Mouse (Mus musculus) CH12.LX (cell line): ENCODE measurements around the gene Nampt. TPM values are rescaled to one million over a fixed set of nuclear protein-coding genes. Genes with fewer than 3 reads are reported as not detected.

Source experiments
- DNase-seq: peaks from one replicate; pipeline ENCODE4 v3.0.0-alpha.2; 2013; ENCODE audit errors: extremely low read depth
- H3K27ac ChIP-seq: 2 replicates; pipeline ENCODE4 v1.5.1; 2012; ENCODE audit warnings: low read depth, mild to moderate bottlenecking, control low read depth, moderate library complexity; ENCODE audit not compliant: insufficient read depth
- H3K27me3 ChIP-seq: replicated peaks from 2 replicates; pipeline ENCODE3; 2012; ENCODE audit warnings: inconsistent platforms
- H3K36me3 ChIP-seq, 2 experiments: replicated peaks in 1 of 2; 2 replicates each; pipeline versions ENCODE3 to v1.6.1; 2012; ENCODE audit warnings: inconsistent platforms in 1 of 2, low read length in 1 of 2, mild to moderate bottlenecking in 1 of 2, mixed read lengths in 1 of 2, moderate library complexity in 1 of 2; ENCODE audit not compliant: control insufficient read depth in 1 of 2, insufficient read depth in 1 of 2
- H3K4me1 ChIP-seq, 2 experiments: 2 replicates each; pipeline ENCODE4 v1.6.1; 2012; ENCODE audit warnings: inconsistent platforms in 1 of 2, moderate library complexity in 1 of 2; ENCODE audit not compliant: insufficient read depth in 2 of 2, control insufficient read depth in 1 of 2
- H3K4me2 ChIP-seq: 2 replicates; pipeline ENCODE4 v1.6.1; 2012; ENCODE audit warnings: low read depth, mild to moderate bottlenecking, control low read depth; ENCODE audit not compliant: poor library complexity, insufficient read depth, severe bottlenecking
- H3K4me3 ChIP-seq, 3 experiments: fragments of 150-350 bp in 1 of 3; sonication (generic) in 1 of 3; replicated peaks in 1 of 3; 2 replicates each; pipeline versions ENCODE3 to v1.5.1; 2011 to 2012; ENCODE audit warnings: low read depth in 2 of 3, low read length in 2 of 3, mild to moderate bottlenecking in 2 of 3, moderate library complexity in 2 of 3, control low read depth in 1 of 3, improper control_type of control experiment in 1 of 3, inconsistent platforms in 1 of 3, mixed read lengths in 1 of 3; ENCODE audit not compliant: poor library complexity in 1 of 3
- H3K79me2 ChIP-seq: replicated peaks from 2 replicates; pipeline ENCODE4 v1.6.1; 2012; ENCODE audit warnings: mild to moderate bottlenecking, moderate library complexity; ENCODE audit not compliant: control insufficient read depth, poor library complexity, insufficient read depth, severe bottlenecking; ENCODE audit errors: extremely low read depth
- H3K9ac ChIP-seq: 2 replicates; pipeline ENCODE4 v1.6.1; 2012; ENCODE audit warnings: low read depth, mild to moderate bottlenecking, control low read depth, moderate library complexity; ENCODE audit not compliant: insufficient read depth
- H3K9me3 ChIP-seq: replicated peaks from 2 replicates; pipeline ENCODE3; 2012; ENCODE audit warnings: low read length, inconsistent platforms, mixed read lengths
- BHLHE40 ChIP-seq: IDR thresholded peaks from 2 replicates; pipeline ENCODE4 v1.6.1; 2011; ENCODE audit warnings: mild to moderate bottlenecking, low read depth, low read length, improper control_type of control experiment
- CHD2 ChIP-seq: IDR thresholded peaks from 2 replicates; pipeline ENCODE4 v1.6.1; 2011; ENCODE audit warnings: low read length, improper control_type of control experiment
- ELF1 ChIP-seq: IDR thresholded peaks from 2 replicates; pipeline ENCODE4 v1.6.1; 2014; ENCODE audit warnings: low read depth, mild to moderate bottlenecking, inconsistent platforms, low read length, improper control_type of control experiment
- EP300 ChIP-seq: IDR thresholded peaks from 2 replicates; pipeline ENCODE4 v1.6.1; 2011; ENCODE audit warnings: low read length, improper control_type of control experiment
- ETS1 ChIP-seq: conservative IDR thresholded peaks from 2 replicates; pipeline ENCODE4 v1.6.1; 2012; ENCODE audit warnings: low read depth, mild to moderate bottlenecking, inconsistent platforms, low read length, improper control_type of control experiment, moderate library complexity
- HCFC1 ChIP-seq: IDR thresholded peaks from 2 replicates; pipeline ENCODE4 v1.6.1; 2012; ENCODE audit warnings: low read depth, mild to moderate bottlenecking, inconsistent platforms, low read length, improper control_type of control experiment
- IRF4 ChIP-seq: IDR thresholded peaks from 2 replicates; pipeline ENCODE4 v1.6.1; 2014; ENCODE audit warnings: low read depth, mild to moderate bottlenecking, inconsistent platforms, low read length, improper control_type of control experiment
- JUND ChIP-seq: conservative IDR thresholded peaks from 2 replicates; pipeline ENCODE4 v1.6.1; 2011; ENCODE audit warnings: low read depth, low read length, improper control_type of control experiment
- KAT2A ChIP-seq: IDR thresholded peaks from 2 replicates; pipeline ENCODE4 v1.6.1; 2012; ENCODE audit warnings: low read length, improper control_type of control experiment, inconsistent platforms; ENCODE audit not compliant: insufficient replicate concordance
- MAX ChIP-seq: IDR thresholded peaks from 2 replicates; pipeline ENCODE4 v1.6.1; 2011; ENCODE audit warnings: low read length, improper control_type of control experiment
- MAZ ChIP-seq: IDR thresholded peaks from 2 replicates; pipeline ENCODE4 v1.6.1; 2012; ENCODE audit warnings: low read depth, mild to moderate bottlenecking, inconsistent platforms, low read length, improper control_type of control experiment, moderate library complexity
- MEF2A ChIP-seq: IDR thresholded peaks from 2 replicates; pipeline ENCODE4 v1.6.1; 2014; ENCODE audit warnings: low read depth, mild to moderate bottlenecking, inconsistent platforms, low read length, improper control_type of control experiment, borderline replicate concordance
- NELFE ChIP-seq: IDR thresholded peaks from 2 replicates; pipeline ENCODE4 v1.6.1; 2011; ENCODE audit warnings: low read depth, low read length, improper control_type of control experiment
- PAX5 ChIP-seq: IDR thresholded peaks from 2 replicates; pipeline ENCODE4 v1.6.1; 2012; ENCODE audit warnings: low read length, inconsistent platforms, mixed read lengths
- POLR2A ChIP-seq: IDR thresholded peaks from 2 replicates; pipeline ENCODE4 v1.6.1; 2011; ENCODE audit warnings: low read depth, mild to moderate bottlenecking, improper control_type of control experiment, low read length
- POLR2AphosphoS2 ChIP-seq: IDR thresholded peaks from 2 replicates; pipeline ENCODE4 v1.6.1; 2011; ENCODE audit warnings: low read depth, low read length, improper control_type of control experiment
- RCOR1 ChIP-seq: conservative IDR thresholded peaks from 2 replicates; pipeline ENCODE4 v1.6.1; 2012; ENCODE audit warnings: low read depth, mild to moderate bottlenecking, inconsistent platforms, low read length, improper control_type of control experiment
- SIN3A ChIP-seq: IDR thresholded peaks from 2 replicates; pipeline ENCODE4 v1.6.1; 2012; ENCODE audit warnings: low read length, improper control_type of control experiment, inconsistent platforms
- USF2 ChIP-seq: conservative IDR thresholded peaks from 2 replicates; pipeline ENCODE4 v1.6.1; 2011; ENCODE audit warnings: low read depth, low read length, improper control_type of control experiment
- ZKSCAN1 ChIP-seq: IDR thresholded peaks from 2 replicates; pipeline ENCODE4 v1.6.1; 2012; ENCODE audit warnings: low read depth, inconsistent platforms, low read length, improper control_type of control experiment, borderline replicate concordance
- dilution Hi-C: fragments of 300-500 bp; cut with MboI; formaldehyde crosslinking; loops from 2 replicates; pipeline ENCODE4 v1.14.3; 2020; ENCODE audit warnings: low sequenced_read_pairs; ENCODE audit not compliant: extremely low pct_unique_long_range_greater_than_20kb, extremely low pct_ligation_motif_present
- in situ Hi-C: fragments of 300-500 bp; cut with MboI; formaldehyde crosslinking; loops from 3 replicates; pipeline ENCODE4 v1.14.3; 2019; ENCODE audit warnings: low sequenced_read_pairs, low pct_ligation_motif_present, low pct_unique_long_range_greater_than_20kb, mixed read lengths
- polyA plus RNA-seq: library from polyadenylated mRNA; unstranded; fragments of >175 nt; gene quantifications from 2 replicates; pipeline ENCODE4 v1.2.1, GENCODE M21; 2012; ENCODE audit warnings: low read depth; ENCODE audit not compliant: insufficient read length
- total RNA-seq, 2 experiments: library from RNA; depleted of rRNA; stranded (reverse); fragments of 300-350 nt in 1 of 2; fragments of >200 nt in 1 of 2; gene quantifications; 2 replicates each; pipeline ENCODE4 v1.2.3; 2012 to 2014

Gene Nampt
- total and polyA plus RNA-seq, 3 experiments = 50.5 to 206 (median 84.5) TPM

- no peak for TF ChIP-seq ETS1
- TF ChIP-seq USF2 = no peak
- TF ChIP-seq BHLHE40 = no peak
- no peak for TF ChIP-seq RCOR1
- TF ChIP-seq MAX = peak; percentile 91
- no peak for TF ChIP-seq MAZ
- TF ChIP-seq POLR2A = no peak
- no peak for TF ChIP-seq PAX5
- no peak for TF ChIP-seq ELF1
- TF ChIP-seq, all 38 proteins: peak for 9
Measured at GRCm38 (mm10) chr12:32826971-32827370, 7.6 kb downstream of the Nampt start (continued).

- Histone ChIP-seq H3K4me1 (peaks cover 6 to 63% of the 10 kb centered on the region in 2 experiments; a peak in 3 of 4 replicates), H3K4me2 (peak overlapping the region; percentile 34; the same call in 1 of the 2 replicates), H3K79me2 (peaks cover 26% of the 10 kb centered on the region), H3K9me3 (peaks cover 2% of the 10 kb centered on the region), H3K4me3 (no peak overlapping the region), H3K27me3 (no peaks in the 10 kb centered on the region), H3K36me3 (peaks cover 21 to 74% of the 10 kb centered on the region in 2 experiments), H3K27ac (no peak overlapping the region), H3K9ac (no peak overlapping the region; the same call in 1 of the 2 replicates)
- in situ Hi-C loops (loop anchor here (5.0 kb wide), 1 partner anchor 191 kb away; no protein-coding TSS in a partner anchor), dilution Hi-C loops (no loop called here)
- DNase-seq = no peak
- TF ChIP-seq ZKSCAN1 (no peak), CHD2 (no peak), RCOR1 (no peak), PAX5 (no peak), JUND (no peak), KAT2A (no peak), MEF2A (no peak), IRF4 (no peak), POLR2AphosphoS2 (no peak), HCFC1 (no peak), EP300 (no peak), SIN3A (no peak), NELFE (no peak)
Measured at GRCm38 (mm10) chr12:32828137-32828760, 8.9 kb downstream of the Nampt start.
